Mouse (Mus musculus): ENCODE measurements around the gene Pdcd2l. TPM values are rescaled to one million over a fixed set of nuclear protein-coding genes. Genes with fewer than 3 reads are reported as not detected.
A peak's percentile ranks its signal among the peaks of the same experiment; 100 is the strongest.
"Not testable (repeated sequence)": the region's sequence is repeated elsewhere in the genome, so short reads cannot be mapped to it uniquely, and the experiment has no call there.

The Pdcd2l gene
- total RNA-seq, 2 experiments from 2014 or later = 28.3 to 31.6 TPM

DNA sequence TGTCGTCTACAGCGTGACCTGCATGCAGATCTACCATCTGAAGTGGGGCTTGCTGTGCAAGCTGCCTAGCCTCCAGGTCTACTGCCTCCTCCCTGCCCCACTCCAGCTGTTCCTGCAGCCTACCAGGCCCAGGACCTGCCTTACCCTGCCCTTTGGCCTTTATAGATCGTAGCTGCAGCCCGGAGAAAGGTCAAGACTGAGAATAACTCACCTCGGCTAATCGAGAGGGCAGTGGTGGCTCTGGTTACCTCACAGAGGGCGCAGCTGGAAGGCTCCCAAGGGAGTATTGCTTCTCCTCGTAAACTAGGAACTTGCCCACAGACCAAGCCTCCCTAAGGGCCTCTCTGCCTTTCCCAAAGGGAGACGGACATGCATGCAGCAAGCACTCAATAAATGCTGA, 19.0 kb upstream of the Pdcd2l start:
- DNase-seq (ENCODE audit: low spot score in 2 of 2) = no peak

DNA sequence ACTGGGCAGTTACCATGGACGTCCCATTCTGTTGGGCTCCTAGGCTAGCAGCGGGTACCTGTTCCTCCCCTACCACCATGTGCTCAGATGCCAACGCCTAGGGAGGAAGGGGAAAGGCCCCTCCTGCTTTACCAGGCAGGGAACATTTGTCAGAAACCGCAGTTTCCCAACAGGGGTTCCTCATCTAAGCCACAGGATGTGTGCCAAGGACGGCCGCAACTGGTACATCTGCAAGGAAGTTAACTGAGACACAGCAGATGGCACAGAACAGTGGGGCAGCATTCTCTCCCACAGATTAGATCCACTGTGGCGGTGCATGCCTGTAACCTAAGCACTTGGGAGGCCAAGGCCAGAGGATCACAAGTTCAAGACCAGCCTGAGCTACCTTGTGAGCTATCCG, 18.2 kb upstream of the Pdcd2l start:
- no peak for DNase-seq (ENCODE audit: low spot score in 2 of 2)

DNA sequence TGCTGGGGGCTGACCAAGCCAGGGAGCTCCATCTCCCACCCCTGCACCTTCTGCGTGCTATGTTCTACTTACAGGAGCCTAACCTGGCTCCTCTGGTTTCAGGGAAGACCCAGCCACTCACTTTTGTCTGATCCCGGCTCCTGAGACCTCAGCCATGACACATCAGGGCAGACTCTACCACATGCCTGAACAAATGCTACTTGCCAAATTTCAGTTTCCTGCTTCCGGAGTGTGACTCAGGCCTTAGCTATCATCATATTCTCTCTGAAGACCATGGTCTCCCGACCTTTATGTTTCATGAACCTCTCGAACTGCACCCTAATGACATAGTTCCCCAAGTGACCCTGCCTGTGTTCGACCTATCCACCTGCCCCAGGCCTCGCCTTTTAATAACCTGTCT, 16.8 kb upstream of the Pdcd2l start:
- DNase-seq (ENCODE audit: low spot score in 2 of 2) = no peak

DNA sequence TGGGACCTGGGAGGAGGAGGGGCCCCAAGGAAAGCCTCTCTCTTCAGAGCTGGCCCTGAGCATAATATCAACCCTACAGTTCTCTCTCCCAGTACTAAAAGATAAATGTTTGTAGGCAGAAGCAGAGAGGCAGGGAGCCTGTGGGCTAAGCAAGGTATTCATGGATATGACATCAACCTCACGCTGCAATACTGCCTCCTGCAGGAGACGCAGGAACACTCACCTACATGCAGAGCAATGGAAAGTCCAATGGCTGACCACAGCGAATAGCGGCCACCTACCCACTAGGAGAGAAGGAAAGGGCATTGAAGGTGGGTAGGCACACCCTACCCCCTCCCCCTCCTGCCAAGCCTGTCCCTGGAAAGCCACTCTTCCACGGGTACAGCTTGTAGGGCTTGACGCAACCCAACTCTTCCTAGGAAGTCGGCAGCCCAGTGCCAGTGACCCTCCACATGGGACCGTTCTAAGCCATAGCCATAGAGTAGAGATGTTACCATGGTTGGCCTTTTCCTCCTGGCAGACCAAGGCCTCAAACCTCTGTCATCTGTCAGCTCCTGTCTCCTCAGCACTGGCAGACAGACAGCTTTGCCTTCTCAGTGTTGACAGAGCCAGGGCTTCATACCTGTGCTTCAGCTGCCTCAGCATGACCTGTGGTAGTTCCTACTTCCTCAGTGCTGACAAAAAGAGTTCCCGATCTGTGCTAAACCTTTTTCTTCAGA, 11.7 kb upstream of the Pdcd2l start:
- DNase-seq (ENCODE audit: low spot score in 2 of 2) = no peak

DNA sequence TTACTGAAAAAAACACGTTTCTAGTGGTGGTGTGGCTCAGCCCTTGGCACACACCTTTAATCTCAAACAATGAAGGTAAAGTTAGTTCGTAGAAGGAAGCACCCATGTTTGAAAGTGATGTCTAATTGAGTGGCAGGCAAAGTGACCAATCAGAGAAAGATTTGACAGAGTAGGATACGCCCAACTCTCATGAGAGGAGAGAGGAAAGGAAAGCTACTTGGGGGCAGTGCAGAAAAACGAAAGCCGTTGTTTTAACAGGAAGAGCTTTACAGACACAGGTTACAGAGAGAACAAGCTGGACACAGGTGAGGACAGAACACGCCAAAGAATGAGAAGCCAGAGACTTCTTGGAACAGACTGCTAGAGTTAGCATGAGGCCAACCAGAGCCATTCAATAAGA, 9.9 kb upstream of the Pdcd2l start:
- no peak for DNase-seq (ENCODE audit: low spot score in 2 of 2)

DNA sequence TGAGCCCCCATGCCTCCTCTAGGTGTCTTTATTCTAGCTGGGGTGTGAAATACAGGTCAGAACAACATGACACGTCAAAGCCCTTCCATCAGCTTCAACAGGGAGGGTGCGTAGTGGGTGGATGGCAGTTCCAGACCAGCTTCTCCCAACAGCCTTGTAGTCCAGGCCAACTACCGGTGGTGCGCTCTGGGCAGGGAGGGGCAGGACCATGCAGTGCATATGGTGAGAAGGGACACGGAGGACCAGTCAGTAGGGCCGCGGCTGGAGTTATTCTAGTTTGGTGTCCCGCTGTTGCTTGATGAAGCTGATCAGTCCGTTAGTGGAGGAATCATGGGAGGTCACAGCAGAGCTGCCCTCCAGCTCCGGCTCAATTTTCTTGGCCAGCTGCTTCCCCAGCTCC, 5.7 kb upstream of the Pdcd2l start:
- not testable (repeated sequence) for DNase-seq (ENCODE audit: low spot score in 2 of 2)

DNA sequence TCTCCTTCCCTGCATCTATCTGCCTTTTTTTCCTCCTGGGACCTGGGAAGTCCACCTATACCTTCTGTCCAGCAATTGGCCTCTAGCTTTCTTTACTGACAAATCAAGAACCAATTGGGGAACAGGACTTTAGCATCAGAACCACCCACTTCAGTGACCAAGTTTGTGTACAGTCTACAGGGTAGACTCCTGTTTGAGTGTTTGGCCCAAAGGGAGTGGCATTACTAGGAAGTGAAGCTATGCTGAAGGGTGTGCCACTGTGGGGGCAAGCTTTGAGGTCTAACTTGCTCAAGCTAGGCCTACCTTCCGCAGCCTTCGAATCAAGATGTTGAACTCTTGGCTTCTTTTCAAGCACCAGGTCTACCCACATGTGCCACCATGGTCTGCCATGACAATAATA, 4.4 kb upstream of the Pdcd2l start:
- no peak for DNase-seq (ENCODE audit: low spot score in 2 of 2)

DNA sequence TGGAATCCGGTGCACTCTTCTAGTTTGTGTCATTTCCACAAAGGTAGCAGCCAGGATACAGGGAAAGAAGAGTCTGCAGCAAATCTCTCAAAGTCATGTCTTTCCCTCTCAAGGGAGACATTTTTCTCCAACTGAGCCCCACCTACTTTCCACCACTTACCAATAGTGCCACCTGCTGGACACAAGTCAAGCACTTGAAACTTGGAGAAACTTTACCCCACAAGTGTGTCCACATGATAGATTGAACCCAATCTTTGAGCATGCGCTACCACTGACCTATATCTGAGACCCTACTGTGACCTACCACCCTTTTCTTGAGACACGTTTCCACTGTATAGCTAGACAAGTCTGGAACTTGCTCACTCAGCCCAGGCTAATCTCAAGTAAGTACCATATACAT, 1.9 kb upstream of the Pdcd2l start:
- no peak for DNase-seq (ENCODE audit: low spot score in 2 of 2)

DNA sequence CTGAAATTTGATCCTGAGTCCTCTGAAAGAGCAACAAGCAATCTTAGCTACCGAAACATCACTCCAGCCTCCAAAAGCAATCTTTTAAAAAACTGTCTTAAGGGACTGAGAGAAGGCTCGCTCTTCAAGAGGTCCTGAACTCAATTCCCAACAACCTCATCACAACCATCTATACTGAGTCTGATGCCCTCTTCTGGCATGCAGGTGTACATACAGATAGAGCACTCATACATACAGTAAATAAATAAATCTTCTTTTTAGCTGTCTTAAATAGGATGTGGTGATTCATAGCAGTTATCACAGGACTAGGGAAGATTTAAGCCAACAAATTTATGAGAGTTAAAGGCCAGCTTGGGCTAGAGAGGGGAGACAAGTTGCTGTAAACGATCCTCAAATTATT, 829 bp downstream of the Pdcd2l start:
- no peak for DNase-seq (ENCODE audit: low spot score in 2 of 2)

DNA sequence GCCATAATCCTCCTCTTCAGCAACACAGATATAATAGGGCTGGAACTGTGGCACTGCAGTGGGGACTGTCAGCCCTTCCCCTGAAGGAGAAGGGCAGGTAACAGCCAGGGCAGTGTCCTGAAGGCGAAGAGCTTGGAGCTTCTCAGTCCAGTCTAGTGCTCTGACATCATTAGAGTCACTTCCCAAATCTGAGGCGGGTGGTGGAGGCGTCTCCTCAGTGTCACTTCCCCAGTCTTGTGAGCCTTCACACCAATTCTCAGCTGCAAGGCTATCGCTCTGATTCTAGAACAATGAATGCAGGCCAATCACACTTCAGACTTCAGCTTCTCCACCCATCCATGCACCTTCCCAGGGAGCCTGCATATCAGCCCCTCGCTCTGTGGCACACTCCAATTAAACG, 3.6 kb downstream of the Pdcd2l start:
- no peak for DNase-seq (ENCODE audit: low spot score in 2 of 2)

DNA sequence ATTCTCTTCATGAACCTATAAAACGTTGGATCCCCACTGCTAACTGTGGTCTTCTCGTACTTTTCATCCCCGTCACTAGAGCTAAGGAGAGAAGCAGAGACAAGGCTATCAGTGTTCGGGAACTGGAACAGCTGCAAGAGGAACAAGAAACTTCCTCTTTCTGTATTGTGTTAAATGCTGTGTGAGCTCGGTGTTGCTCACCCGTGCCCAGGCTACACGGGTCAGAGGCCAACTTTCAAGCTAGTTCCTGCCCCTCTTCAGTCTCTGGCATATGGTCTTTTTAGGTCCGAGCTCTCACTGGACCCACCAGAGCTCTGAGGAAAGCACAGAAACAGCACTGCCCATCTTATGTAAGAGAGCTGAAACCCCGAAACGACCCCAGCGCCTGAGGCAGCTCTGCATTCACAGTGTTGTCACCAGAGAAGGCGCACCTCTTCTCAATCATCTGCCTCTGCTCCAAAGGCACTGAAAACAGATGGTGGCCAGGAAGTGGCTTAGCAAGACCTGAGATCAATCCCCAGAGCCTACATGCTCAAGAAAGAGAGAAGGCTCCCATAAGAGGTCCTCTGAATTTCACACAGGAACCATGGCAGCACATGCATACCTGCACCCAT, 7.0 kb downstream of the Pdcd2l start:
- DNase-seq (ENCODE audit: low spot score in 2 of 2) = no peak

DNA sequence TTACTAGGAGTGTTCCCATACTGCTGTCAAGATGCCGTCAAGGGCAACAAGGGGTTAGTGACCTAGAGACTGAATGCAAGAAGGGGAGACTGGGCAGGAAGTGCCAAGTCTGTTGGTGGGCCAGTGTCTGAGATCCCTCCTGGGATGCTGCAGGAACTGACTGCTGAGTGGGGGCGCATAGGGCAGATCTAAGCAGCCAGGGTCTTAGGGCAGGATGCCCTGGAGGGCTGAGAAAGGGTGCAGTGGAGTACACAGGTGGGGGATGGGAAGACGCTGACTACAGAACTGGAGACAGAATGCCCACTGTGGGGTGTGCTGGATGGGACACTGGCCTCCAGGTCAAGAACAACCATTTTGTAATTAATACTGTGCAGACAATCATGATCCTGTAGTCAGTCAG, 12.7 kb downstream of the Pdcd2l start:
- no peak for DNase-seq (ENCODE audit: low spot score in 2 of 2)

DNA sequence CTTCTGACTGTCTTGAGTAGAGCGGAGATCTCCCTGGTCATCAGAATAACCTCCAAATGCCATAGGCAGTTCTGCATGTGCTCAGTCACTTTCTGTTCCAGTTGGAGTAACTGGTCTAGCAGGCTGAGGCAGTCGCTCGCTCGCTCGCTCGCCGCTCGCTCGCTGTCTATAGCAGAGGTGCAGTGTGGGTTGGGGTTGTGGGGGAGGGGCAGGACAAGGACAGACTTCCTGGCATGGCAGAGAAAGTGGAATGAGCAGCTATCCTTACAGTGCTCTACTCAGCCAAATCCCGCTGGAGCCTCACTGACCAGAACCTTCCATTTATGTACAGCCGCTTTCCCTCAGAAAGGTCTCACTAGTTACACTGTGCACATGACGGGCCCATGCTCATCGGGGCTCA, 13.1 kb downstream of the Pdcd2l start:
- no peak for DNase-seq (ENCODE audit: low spot score in 2 of 2)

DNA sequence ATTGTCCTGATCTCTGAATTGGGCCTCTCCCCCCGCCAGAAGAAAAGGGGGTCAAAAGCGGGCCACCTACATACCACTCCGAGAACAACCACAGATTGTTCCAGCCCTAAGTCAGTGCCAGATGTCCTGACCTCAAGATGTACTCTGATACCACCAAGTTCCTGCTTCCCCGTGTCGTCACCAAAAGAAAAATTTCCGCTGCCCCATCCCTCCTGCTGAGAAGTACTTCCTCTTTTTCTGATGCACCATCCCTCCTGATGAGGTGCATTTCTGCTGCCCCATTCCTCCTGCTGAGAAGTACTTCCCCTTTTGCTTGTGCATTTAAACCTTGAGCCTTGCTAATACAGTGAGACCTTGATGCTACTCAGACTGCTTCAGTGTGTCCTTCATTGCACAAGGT, 20.2 kb downstream of the Pdcd2l start:
- not testable (repeated sequence) for DNase-seq (ENCODE audit: low spot score in 2 of 2)

DNA sequence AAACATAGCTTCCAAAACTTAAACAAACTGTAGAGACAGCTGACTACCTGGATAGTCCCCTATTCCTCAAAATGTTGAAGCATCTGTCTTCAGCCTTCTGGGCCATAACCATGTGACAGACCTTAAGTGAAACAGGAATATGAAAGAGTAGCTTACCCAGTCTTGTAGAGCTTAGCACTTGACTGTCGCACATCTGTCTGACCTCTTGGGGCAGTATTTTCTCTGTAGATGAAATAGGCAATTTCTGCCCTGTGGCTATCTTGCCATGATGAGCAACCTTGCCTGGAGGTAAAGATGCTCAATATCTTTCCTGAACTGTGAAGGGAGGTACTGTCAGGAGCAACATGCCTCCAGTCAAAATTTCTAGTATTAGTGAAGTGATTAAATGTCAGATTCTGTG, 24.2 kb downstream of the Pdcd2l start:
- DNase-seq (ENCODE audit: low spot score in 2 of 2) = no peak

DNA sequence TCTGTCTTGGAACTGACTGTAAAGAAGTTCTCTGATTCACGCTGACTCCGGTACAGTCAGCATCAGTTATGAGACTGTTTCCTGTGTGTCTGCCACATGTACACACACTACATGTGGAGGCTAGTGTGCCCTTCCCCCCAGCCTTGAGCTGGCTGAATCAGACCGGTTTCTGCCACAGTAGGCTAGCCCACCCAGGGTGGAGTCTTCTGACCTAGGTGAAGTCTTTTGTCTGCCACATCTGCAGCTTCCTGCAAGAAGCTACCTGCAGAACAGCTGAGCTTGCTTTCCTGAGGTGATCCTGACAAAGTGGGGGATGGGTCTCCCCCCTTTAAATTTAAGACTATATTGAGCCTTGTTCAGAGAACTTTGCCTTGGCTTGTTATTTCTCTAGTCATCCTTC, 27.0 kb downstream of the Pdcd2l start, which contains the start of gene Uba2:
TSS of gene Uba2 (minus strand) at position 146 of the 400 bp plus-strand sequence.
- DNase-seq (ENCODE audit: low spot score in 2 of 2) = no peak

DNA sequence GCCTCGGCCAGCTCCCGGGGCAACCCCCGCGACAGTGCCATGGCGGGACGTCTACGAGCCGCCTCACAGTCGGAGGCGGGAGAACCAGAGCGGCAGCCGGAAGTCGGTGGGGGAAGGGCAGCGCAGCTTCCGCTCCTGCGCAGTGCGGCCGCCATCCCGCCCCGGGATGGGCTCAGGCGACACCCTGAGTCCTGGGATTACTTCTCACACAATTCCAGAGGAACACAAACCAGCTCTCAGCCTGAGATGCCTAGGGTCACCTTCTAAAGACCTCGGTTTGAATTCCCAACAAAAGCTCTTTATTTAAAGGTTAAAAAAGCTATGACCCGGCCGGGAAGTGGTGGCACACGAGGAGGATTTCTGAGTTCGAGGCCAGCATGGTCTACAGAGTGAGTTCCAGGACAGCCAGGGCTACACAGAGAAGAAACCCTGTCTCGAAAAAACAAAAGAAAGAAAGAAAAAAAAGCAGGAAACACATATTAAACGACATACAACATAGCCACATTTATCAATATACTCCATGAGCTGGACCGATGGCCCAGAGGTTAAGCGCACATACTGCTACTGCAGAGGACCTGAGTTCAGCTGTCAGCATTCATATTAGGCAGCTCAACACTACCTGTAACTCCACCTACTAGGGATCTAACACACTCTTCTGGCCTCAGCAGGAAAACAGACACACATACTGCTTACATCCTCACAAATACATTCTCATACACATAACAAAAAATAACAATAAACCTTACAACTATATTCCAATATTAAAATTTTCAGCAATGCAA, 27.8 kb downstream of the Pdcd2l start:
- DNase-seq (ENCODE audit: low spot score in 2 of 2) = peak; percentile 82 to 89

DNA sequence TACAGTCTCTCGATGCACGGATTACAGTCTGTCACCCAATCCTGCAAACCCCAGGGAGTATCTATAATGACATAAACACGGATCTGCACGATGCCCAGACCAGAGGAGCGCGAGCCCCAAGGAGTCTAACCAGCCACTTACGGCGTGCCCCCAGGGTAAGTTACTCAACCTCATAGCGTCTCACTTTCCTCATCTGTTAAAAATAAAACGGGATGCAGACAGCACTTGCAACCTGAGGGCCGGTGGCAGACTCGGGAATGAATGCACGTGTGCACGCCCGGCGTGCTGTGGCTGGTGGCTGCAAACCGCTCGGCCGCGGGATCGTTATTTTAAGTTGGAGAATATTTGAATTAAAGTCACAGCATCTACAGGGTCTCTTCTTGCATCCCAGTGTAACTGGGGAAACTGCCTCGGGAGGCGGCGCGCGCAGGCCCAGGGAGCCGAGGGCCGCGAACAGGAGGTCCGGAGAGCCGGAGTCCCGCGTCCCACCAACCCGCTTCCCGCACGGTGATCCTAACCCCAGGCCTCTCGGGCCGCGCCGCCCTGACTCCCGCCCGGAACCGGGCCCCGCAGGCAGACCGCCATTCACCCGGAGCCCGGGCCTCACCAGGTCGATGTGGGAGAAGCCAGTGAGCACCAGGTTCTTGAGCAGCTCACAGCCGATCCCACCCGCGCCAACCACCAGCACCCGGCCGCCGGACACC, 28.5 kb downstream of the Pdcd2l start:
- DNase-seq (ENCODE audit: low spot score in 2 of 2) = no peak

DNA sequence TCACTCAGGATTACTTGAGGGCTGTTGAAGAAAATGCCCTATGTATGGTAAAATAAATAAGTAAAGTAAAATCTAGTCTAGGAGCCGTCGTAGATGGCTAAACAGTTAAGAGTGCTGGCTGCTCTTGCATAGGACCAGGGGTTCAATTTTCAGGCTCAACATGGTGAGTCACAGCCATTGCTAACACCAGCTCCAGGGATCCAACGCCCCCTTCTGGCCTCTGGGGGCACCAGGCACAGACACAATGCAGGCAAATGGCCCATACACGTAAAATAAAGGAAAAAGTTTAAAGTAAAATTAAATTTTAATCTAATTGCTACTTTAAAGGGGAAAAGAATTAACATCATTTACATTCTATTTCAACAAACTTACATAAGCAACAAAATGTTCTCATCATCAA, 29.6 kb downstream of the Pdcd2l start:
- DNase-seq (ENCODE audit: low spot score in 2 of 2) = no peak

DNA sequence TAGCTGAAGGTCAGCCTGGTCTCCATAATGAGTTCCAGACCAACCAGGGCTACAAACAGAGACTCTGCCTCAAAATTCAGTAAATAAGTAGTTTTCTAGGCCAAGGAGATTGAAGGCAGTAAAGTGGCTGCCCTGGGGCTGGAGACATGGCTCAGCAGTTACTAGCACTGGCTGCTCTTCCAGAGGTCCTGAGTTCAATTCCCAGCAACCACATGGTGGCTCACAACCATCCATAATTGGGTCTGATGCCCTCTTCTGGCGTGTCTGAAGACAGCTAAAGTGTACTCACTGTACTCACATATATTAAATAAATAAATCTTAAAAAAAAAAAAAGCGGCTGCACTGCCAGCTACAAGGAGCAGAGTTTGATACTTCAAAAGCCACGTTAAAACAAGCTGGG, 30.5 kb downstream of the Pdcd2l start:
- no peak for DNase-seq (ENCODE audit: low spot score in 2 of 2)

DNA sequence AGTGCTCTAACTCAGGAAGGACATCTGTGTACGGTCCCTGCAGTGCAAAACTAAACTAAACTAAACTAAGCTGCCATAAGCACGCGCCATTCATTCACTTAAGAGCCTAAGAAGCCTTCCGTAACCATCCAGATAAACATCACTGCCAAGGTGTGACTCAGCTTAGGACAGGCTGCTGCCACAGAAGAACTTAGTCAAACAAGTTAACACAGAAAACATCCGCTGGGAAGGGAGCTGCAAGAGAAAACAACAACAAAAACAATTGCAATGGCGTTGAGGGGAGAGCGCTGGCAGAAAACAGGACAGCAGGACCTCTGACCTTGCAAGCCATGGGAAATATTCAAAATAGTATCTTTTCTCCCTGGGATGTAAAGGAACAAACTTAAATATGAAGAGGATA, 31.8 kb downstream of the Pdcd2l start:
- DNase-seq (ENCODE audit: low spot score in 2 of 2) = no peak

DNA sequence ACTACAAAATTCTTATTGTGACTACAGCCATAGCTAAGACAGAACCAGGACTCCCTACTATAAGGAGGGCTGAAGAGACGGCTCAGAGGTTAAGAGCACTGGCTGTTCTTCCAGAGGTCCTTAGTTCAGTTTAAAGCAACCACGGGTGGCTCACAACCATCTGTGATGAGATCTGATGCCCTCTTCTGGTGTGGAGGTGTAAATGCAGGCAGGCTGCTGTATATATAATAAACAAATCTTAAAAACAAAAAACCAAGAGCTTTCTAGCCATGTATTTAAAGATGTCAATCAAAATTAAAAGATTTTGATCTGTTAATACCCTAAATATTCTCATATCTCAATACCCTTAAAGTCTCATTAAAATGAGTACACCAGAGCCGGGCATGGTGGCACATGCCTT, 37.3 kb downstream of the Pdcd2l start:
- no peak for DNase-seq (ENCODE audit: low spot score in 2 of 2)

All from adrenal gland, postnatal 4 days (tissue).